Mouse (Mus musculus) CH12.LX (cell line): ENCODE data around the gene Qrich1. TPM values are rescaled to one million over a fixed set of nuclear protein-coding genes. Genes with fewer than 3 reads are reported as not detected.

Source experiments
- DNase-seq: peaks from one replicate; pipeline ENCODE4 v3.0.0-alpha.2; 2013; ENCODE audit errors: extremely low read depth
- H3K27ac ChIP-seq: 2 replicates; pipeline ENCODE4 v1.5.1; 2012; ENCODE audit warnings: low read depth, mild to moderate bottlenecking, control low read depth, moderate library complexity; ENCODE audit not compliant: insufficient read depth
- H3K27me3 ChIP-seq: replicated peaks from 2 replicates; pipeline ENCODE3; 2012; ENCODE audit warnings: inconsistent platforms
- H3K36me3 ChIP-seq, 2 experiments: replicated peaks in 1 of 2; 2 replicates each; pipeline versions ENCODE3 to v1.6.1; 2012; ENCODE audit warnings: inconsistent platforms in 1 of 2, low read length in 1 of 2, mild to moderate bottlenecking in 1 of 2, mixed read lengths in 1 of 2, moderate library complexity in 1 of 2; ENCODE audit not compliant: control insufficient read depth in 1 of 2, insufficient read depth in 1 of 2
- H3K4me1 ChIP-seq, 2 experiments: 2 replicates each; pipeline ENCODE4 v1.6.1; 2012; ENCODE audit warnings: inconsistent platforms in 1 of 2, moderate library complexity in 1 of 2; ENCODE audit not compliant: insufficient read depth in 2 of 2, control insufficient read depth in 1 of 2
- H3K4me2 ChIP-seq: 2 replicates; pipeline ENCODE4 v1.6.1; 2012; ENCODE audit warnings: low read depth, mild to moderate bottlenecking, control low read depth; ENCODE audit not compliant: poor library complexity, insufficient read depth, severe bottlenecking
- H3K4me3 ChIP-seq, 3 experiments: fragments of 150-350 bp in 1 of 3; sonication (generic) in 1 of 3; replicated peaks in 1 of 3; 2 replicates each; pipeline versions ENCODE3 to v1.5.1; 2011 to 2012; ENCODE audit warnings: low read depth in 2 of 3, low read length in 2 of 3, mild to moderate bottlenecking in 2 of 3, moderate library complexity in 2 of 3, control low read depth in 1 of 3, improper control_type of control experiment in 1 of 3, inconsistent platforms in 1 of 3, mixed read lengths in 1 of 3; ENCODE audit not compliant: poor library complexity in 1 of 3
- H3K79me2 ChIP-seq: replicated peaks from 2 replicates; pipeline ENCODE4 v1.6.1; 2012; ENCODE audit warnings: mild to moderate bottlenecking, moderate library complexity; ENCODE audit not compliant: control insufficient read depth, poor library complexity, insufficient read depth, severe bottlenecking; ENCODE audit errors: extremely low read depth
- H3K9ac ChIP-seq: 2 replicates; pipeline ENCODE4 v1.6.1; 2012; ENCODE audit warnings: low read depth, mild to moderate bottlenecking, control low read depth, moderate library complexity; ENCODE audit not compliant: insufficient read depth
- H3K9me3 ChIP-seq: replicated peaks from 2 replicates; pipeline ENCODE3; 2012; ENCODE audit warnings: low read length, inconsistent platforms, mixed read lengths
- BHLHE40 ChIP-seq: IDR thresholded peaks from 2 replicates; pipeline ENCODE4 v1.6.1; 2011; ENCODE audit warnings: mild to moderate bottlenecking, low read depth, low read length, improper control_type of control experiment
- CHD1 ChIP-seq: IDR thresholded peaks from 2 replicates; pipeline ENCODE4 v1.6.1; 2012; ENCODE audit warnings: low read depth, low read length, improper control_type of control experiment, inconsistent platforms
- CTCF ChIP-seq, 2 experiments: IDR thresholded peaks in 1 of 2; conservative IDR thresholded peaks in 1 of 2; 2 replicates each; pipeline ENCODE4 v1.5.1; 2011 to 2012; ENCODE audit warnings: low read depth in 2 of 2, low read length in 2 of 2, improper control_type of control experiment in 1 of 2, inconsistent platforms in 1 of 2, mild to moderate bottlenecking in 1 of 2, moderate library complexity in 1 of 2
- E2F4 ChIP-seq: IDR thresholded peaks from 2 replicates; pipeline ENCODE4 v1.6.1; 2011; ENCODE audit warnings: low read depth, low read length, improper control_type of control experiment; ENCODE audit not compliant: insufficient replicate concordance
- EP300 ChIP-seq: IDR thresholded peaks from 2 replicates; pipeline ENCODE4 v1.6.1; 2011; ENCODE audit warnings: low read length, improper control_type of control experiment
- ETS1 ChIP-seq: conservative IDR thresholded peaks from 2 replicates; pipeline ENCODE4 v1.6.1; 2012; ENCODE audit warnings: low read depth, mild to moderate bottlenecking, inconsistent platforms, low read length, improper control_type of control experiment, moderate library complexity
- HCFC1 ChIP-seq: IDR thresholded peaks from 2 replicates; pipeline ENCODE4 v1.6.1; 2012; ENCODE audit warnings: low read depth, mild to moderate bottlenecking, inconsistent platforms, low read length, improper control_type of control experiment
- IRF4 ChIP-seq: IDR thresholded peaks from 2 replicates; pipeline ENCODE4 v1.6.1; 2014; ENCODE audit warnings: low read depth, mild to moderate bottlenecking, inconsistent platforms, low read length, improper control_type of control experiment
- JUN ChIP-seq: IDR thresholded peaks from 2 replicates; pipeline ENCODE4 v1.6.1; 2011; ENCODE audit warnings: low read depth, mild to moderate bottlenecking, low read length, improper control_type of control experiment, moderate library complexity; ENCODE audit not compliant: insufficient read depth
- JUND ChIP-seq: conservative IDR thresholded peaks from 2 replicates; pipeline ENCODE4 v1.6.1; 2011; ENCODE audit warnings: low read depth, low read length, improper control_type of control experiment
- KAT2A ChIP-seq: IDR thresholded peaks from 2 replicates; pipeline ENCODE4 v1.6.1; 2012; ENCODE audit warnings: low read length, improper control_type of control experiment, inconsistent platforms; ENCODE audit not compliant: insufficient replicate concordance
- MAFK ChIP-seq: IDR thresholded peaks from 2 replicates; pipeline ENCODE4 v1.6.1; 2011; ENCODE audit warnings: low read length, improper control_type of control experiment; ENCODE audit not compliant: insufficient replicate concordance
- MAZ ChIP-seq: IDR thresholded peaks from 2 replicates; pipeline ENCODE4 v1.6.1; 2012; ENCODE audit warnings: low read depth, mild to moderate bottlenecking, inconsistent platforms, low read length, improper control_type of control experiment, moderate library complexity
- MEF2A ChIP-seq: IDR thresholded peaks from 2 replicates; pipeline ENCODE4 v1.6.1; 2014; ENCODE audit warnings: low read depth, mild to moderate bottlenecking, inconsistent platforms, low read length, improper control_type of control experiment, borderline replicate concordance
- MYC ChIP-seq: IDR thresholded peaks from 2 replicates; pipeline ENCODE4 v1.6.1; 2011; ENCODE audit warnings: low read depth, mild to moderate bottlenecking, improper control_type of control experiment, low read length
- PAX5 ChIP-seq: IDR thresholded peaks from 2 replicates; pipeline ENCODE4 v1.6.1; 2012; ENCODE audit warnings: low read length, inconsistent platforms, mixed read lengths
- POLR2A ChIP-seq: IDR thresholded peaks from 2 replicates; pipeline ENCODE4 v1.6.1; 2011; ENCODE audit warnings: low read depth, mild to moderate bottlenecking, improper control_type of control experiment, low read length
- POLR2AphosphoS2 ChIP-seq: IDR thresholded peaks from 2 replicates; pipeline ENCODE4 v1.6.1; 2011; ENCODE audit warnings: low read depth, low read length, improper control_type of control experiment
- RAD21 ChIP-seq: IDR thresholded peaks from 2 replicates; pipeline ENCODE4 v1.6.1; 2011; ENCODE audit warnings: low read depth, mild to moderate bottlenecking, low read length, improper control_type of control experiment, moderate library complexity
- RCOR1 ChIP-seq: conservative IDR thresholded peaks from 2 replicates; pipeline ENCODE4 v1.6.1; 2012; ENCODE audit warnings: low read depth, mild to moderate bottlenecking, inconsistent platforms, low read length, improper control_type of control experiment
- SIN3A ChIP-seq: IDR thresholded peaks from 2 replicates; pipeline ENCODE4 v1.6.1; 2012; ENCODE audit warnings: low read length, improper control_type of control experiment, inconsistent platforms
- TCF12 ChIP-seq: IDR thresholded peaks from 2 replicates; pipeline ENCODE4 v1.6.1; 2014; ENCODE audit warnings: low read depth, mild to moderate bottlenecking, inconsistent platforms, low read length, improper control_type of control experiment
- UBTF ChIP-seq: IDR thresholded peaks from 2 replicates; pipeline ENCODE4 v1.6.1; 2012; ENCODE audit warnings: low read depth, mild to moderate bottlenecking, inconsistent platforms, low read length, improper control_type of control experiment, moderate library complexity
- USF1 ChIP-seq: IDR thresholded peaks from 2 replicates; pipeline ENCODE4 v1.6.1; 2014; ENCODE audit warnings: low read depth, mild to moderate bottlenecking, inconsistent platforms, low read length, improper control_type of control experiment
- USF2 ChIP-seq: conservative IDR thresholded peaks from 2 replicates; pipeline ENCODE4 v1.6.1; 2011; ENCODE audit warnings: low read depth, low read length, improper control_type of control experiment
- ZC3H11A ChIP-seq: IDR thresholded peaks from 2 replicates; pipeline ENCODE4 v1.6.1; 2012; ENCODE audit warnings: low read depth, mild to moderate bottlenecking, inconsistent platforms, low read length, improper control_type of control experiment
- ZKSCAN1 ChIP-seq: IDR thresholded peaks from 2 replicates; pipeline ENCODE4 v1.6.1; 2012; ENCODE audit warnings: low read depth, inconsistent platforms, low read length, improper control_type of control experiment, borderline replicate concordance
- ZMIZ1 ChIP-seq: IDR thresholded peaks from 2 replicates; pipeline ENCODE4 v1.6.1; 2012; ENCODE audit warnings: low read depth, mild to moderate bottlenecking, inconsistent platforms, low read length, improper control_type of control experiment
- dilution Hi-C: fragments of 300-500 bp; cut with MboI; formaldehyde crosslinking; loops from 2 replicates; pipeline ENCODE4 v1.14.3; 2020; ENCODE audit warnings: low sequenced_read_pairs; ENCODE audit not compliant: extremely low pct_unique_long_range_greater_than_20kb, extremely low pct_ligation_motif_present
- in situ Hi-C: fragments of 300-500 bp; cut with MboI; formaldehyde crosslinking; loops from 3 replicates; pipeline ENCODE4 v1.14.3; 2019; ENCODE audit warnings: low sequenced_read_pairs, low pct_ligation_motif_present, low pct_unique_long_range_greater_than_20kb, mixed read lengths
- polyA plus RNA-seq: library from polyadenylated mRNA; unstranded; fragments of >175 nt; gene quantifications from 2 replicates; pipeline ENCODE4 v1.2.1, GENCODE M21; 2012; ENCODE audit warnings: low read depth; ENCODE audit not compliant: insufficient read length
- total RNA-seq, 2 experiments: library from RNA; depleted of rRNA; stranded (reverse); fragments of 300-350 nt in 1 of 2; fragments of >200 nt in 1 of 2; gene quantifications; 2 replicates each; pipeline ENCODE4 v1.2.3; 2012 to 2014

The Qrich1 gene
- total and polyA plus RNA-seq, 3 experiments: 72.1 to 117 (median 104) TPM

- Histone ChIP-seq H3K4me2 (no peak overlapping the region), H3K9me3 (no peaks in the 10 kb centered on the region), H3K36me3 (peaks cover 44 to 59% of the 10 kb centered on the region in 2 experiments), H3K27ac (no peak overlapping the region), H3K27me3 (no peaks in the 10 kb centered on the region), H3K9ac (no peak overlapping the region), H3K4me1 (peaks cover 13 to 50% of the 10 kb centered on the region in 2 experiments), H3K79me2 (peaks cover 20% of the 10 kb centered on the region), H3K4me3 (no peak overlapping the region)
- TF ChIP-seq MAZ (no peak), KAT2A (no peak), JUND (no peak), UBTF (no peak), RCOR1 (no peak), ZC3H11A (no peak), USF1 (no peak), MAFK (no peak), USF2 (no peak), EP300 (no peak), PAX5 (no peak), MYC (no peak), RAD21 (no peak), BHLHE40 (no peak), CTCF (conservative IDR thresholded peaks at IDR 0.05 in 1 of 2, IDR thresholded peaks at IDR 0.05 in 1 of 2; ENCODE audit: low read depth in 2 of 2, low read length in 2 of 2) (no peak), IRF4 (no peak), ETS1 (no peak), CHD1 (no peak)
- no peak for DNase-seq
- in situ Hi-C loops: no loop called here
- dilution Hi-C loops: no loop called here
These were observed 47.1 kb downstream of the Qrich1 start for GRCm38 (mm10) chr9:108563671-108564070.

- peaks cover 13 to 50% of the 10 kb centered on the region in 2 experiments for H3K4me1 ChIP-seq
- in situ Hi-C loops (no loop called here), dilution Hi-C loops (no loop called here)
- no peak overlapping the region for H3K4me3 ChIP-seq
- H3K36me3 ChIP-seq: peaks cover 39 to 54% of the 10 kb centered on the region in 2 experiments
- TF ChIP-seq UBTF (no peak), RCOR1 (no peak), HCFC1 (no peak), BHLHE40 (no peak), EP300 (no peak), TCF12 (no peak), POLR2A (no peak; the same call in none of the 2 replicates), ZMIZ1 (no peak), CHD1 (no peak), MYC (no peak), JUN (no peak), POLR2AphosphoS2 (no peak), SIN3A (no peak), MEF2A (no peak), E2F4 (no peak), MAFK (no peak), ZKSCAN1 (no peak), ETS1 (no peak), JUND (no peak)
- no peak overlapping the region for H3K27ac ChIP-seq
- H3K4me2 ChIP-seq: no peak overlapping the region
- DNase-seq: no peak
- peaks cover 20% of the 10 kb centered on the region for H3K79me2 ChIP-seq
- H3K9ac ChIP-seq: no peak overlapping the region
- no peaks in the 10 kb centered on the region for H3K27me3 ChIP-seq
- no peaks in the 10 kb centered on the region for H3K9me3 ChIP-seq
These were observed 47.5 kb downstream of the Qrich1 start for GRCm38 (mm10) chr9:108564131-108564530.
